Mouse (Mus musculus) midbrain, embryonic 15.5 days (tissue): ENCODE results near the gene Eps8l2. TPM values are rescaled to one million over a fixed set of nuclear protein-coding genes. Genes with fewer than 3 reads are reported as not detected.

ENCODE experiments used
- ATAC-seq: fragments of 200-750 bp; cut with Nextera tagmentation; replicated peaks from 2 replicates; pipeline ENCODE4 v1.8.0; 2017; ENCODE audit warnings: moderate TSS enrichment
- H3K27ac ChIP-seq: fragments of 300-500 bp; sonication (generic); 2 replicates; pipeline ENCODE4 v1.5.1; 2015; ENCODE audit warnings: mild to moderate bottlenecking, inconsistent platforms
- H3K27me3 ChIP-seq: fragments of 300-500 bp; sonication (generic); replicated peaks from 2 replicates; pipeline ENCODE4 v1.6.1; 2015; ENCODE audit warnings: inconsistent platforms
- H3K36me3 ChIP-seq: fragments of 300-500 bp; sonication (generic); replicated peaks from 2 replicates; pipeline ENCODE4 v1.6.1; 2015; ENCODE audit warnings: inconsistent platforms
- H3K4me1 ChIP-seq: fragments of 300-500 bp; sonication (generic); 2 replicates; pipeline ENCODE4 v1.6.1; 2015; ENCODE audit warnings: inconsistent platforms
- H3K4me2 ChIP-seq: fragments of 300-500 bp; sonication (generic); 2 replicates; pipeline ENCODE4 v1.6.1; 2015; ENCODE audit warnings: inconsistent platforms, mild to moderate bottlenecking, moderate library complexity
- H3K4me3 ChIP-seq: fragments of 300-500 bp; sonication (generic); 2 replicates; pipeline ENCODE4 v1.5.1; 2015; ENCODE audit warnings: mild to moderate bottlenecking, inconsistent platforms
- H3K9ac ChIP-seq: fragments of 300-500 bp; sonication (generic); 2 replicates; pipeline ENCODE4 v1.6.1; 2015; ENCODE audit warnings: mild to moderate bottlenecking, inconsistent platforms
- H3K9me3 ChIP-seq: fragments of 300-500 bp; sonication (generic); 2 replicates; pipeline ENCODE4 v1.6.1; 2016; ENCODE audit warnings: inconsistent platforms
- WGBS: fragments of 180-500 bp; shearing (Covaris S2); methylation state at CpG from one replicate; pipeline ENCODE4 v1.1.7; 2015; ENCODE audit warnings: mixed read lengths; 5-methylcytosine and 5-hydroxymethylcytosine counted together
- polyA plus RNA-seq: library from polyadenylated mRNA; unstranded; fragments of >200 nt; fragmentation: Nextera tagmentation; extraction: Ambion mirVana; gene quantifications from 2 replicates; pipeline ENCODE4 v1.2.1, GENCODE M21; 2015

Eps8l2 gene
- polyA plus RNA-seq, 1 experiment from 2014 or later: 0.66 TPM

DNA sequence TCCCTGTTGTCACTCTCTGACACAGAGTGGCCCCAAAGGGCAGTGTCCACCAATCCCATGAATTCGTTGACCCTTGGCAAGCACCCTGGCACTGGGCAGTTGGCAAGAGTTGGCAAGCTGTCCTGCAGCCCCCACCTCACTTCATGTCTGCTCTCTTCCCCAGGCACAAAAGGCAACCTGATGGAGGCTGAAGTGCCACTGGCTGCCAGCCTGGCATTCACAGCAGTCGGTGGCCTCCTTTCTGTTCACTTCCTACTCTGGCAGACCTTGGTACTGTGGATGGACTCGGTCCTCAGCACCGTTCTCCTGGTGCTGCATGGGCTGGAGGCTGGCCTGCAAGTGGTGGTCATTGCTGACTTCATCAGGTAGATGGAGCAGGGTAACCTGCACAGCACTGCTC is 3.0 kb upstream of the Eps8l2 start:
- Histone ChIP-seq H3K4me3 (no peak overlapping the region), H3K27ac (no peak overlapping the region), H3K27me3 (peaks cover 6% of the 10 kb centered on the region; the same call in 1 of the 2 replicates), H3K9me3 (no peaks in the 10 kb centered on the region), H3K4me1 (peaks cover 7% of the 10 kb centered on the region), H3K36me3 (peaks cover 10% of the 10 kb centered on the region; the same call in 1 of the 2 replicates), H3K4me2 (no peak overlapping the region), H3K9ac (no peak overlapping the region)
- whole genome bisulfite sequencing: 94% methylated on average over 4 of the region's 4 CpGs
- no peak for ATAC-seq

DNA sequence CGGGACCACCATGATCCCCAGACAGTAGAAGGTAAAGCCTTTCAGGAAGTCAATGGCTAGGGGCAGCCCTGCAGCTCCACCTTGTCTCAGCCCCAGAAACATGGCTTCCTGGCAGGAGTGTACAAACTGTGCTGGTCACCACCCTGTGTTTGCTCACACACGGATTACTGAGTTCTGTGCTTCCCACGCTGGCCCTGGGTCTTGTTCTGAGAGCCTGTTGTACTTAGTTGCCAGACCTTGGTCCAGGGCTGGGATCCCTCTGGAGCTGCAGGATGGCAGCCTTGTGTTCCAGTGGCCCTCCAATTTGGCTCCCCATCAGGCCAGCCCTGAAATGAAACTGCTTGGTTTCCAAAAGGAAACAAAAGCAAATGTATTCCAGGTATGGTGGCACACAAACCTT is 2.4 kb upstream of the Eps8l2 start:
- H3K4me1 ChIP-seq: peaks cover 7% of the 10 kb centered on the region
- H3K4me3 ChIP-seq: no peak overlapping the region
- WGBS: 80% methylated on average over 3 of the region's 3 CpGs
- no peak overlapping the region for H3K9ac ChIP-seq
- no peak for ATAC-seq
- H3K27ac ChIP-seq: no peak overlapping the region
- H3K36me3 ChIP-seq: peaks cover 10% of the 10 kb centered on the region; the same call in 1 of the 2 replicates
- H3K27me3 ChIP-seq: peaks cover 6% of the 10 kb centered on the region; the same call in 1 of the 2 replicates
- H3K4me2 ChIP-seq: no peak overlapping the region
- no peaks in the 10 kb centered on the region for H3K9me3 ChIP-seq

DNA sequence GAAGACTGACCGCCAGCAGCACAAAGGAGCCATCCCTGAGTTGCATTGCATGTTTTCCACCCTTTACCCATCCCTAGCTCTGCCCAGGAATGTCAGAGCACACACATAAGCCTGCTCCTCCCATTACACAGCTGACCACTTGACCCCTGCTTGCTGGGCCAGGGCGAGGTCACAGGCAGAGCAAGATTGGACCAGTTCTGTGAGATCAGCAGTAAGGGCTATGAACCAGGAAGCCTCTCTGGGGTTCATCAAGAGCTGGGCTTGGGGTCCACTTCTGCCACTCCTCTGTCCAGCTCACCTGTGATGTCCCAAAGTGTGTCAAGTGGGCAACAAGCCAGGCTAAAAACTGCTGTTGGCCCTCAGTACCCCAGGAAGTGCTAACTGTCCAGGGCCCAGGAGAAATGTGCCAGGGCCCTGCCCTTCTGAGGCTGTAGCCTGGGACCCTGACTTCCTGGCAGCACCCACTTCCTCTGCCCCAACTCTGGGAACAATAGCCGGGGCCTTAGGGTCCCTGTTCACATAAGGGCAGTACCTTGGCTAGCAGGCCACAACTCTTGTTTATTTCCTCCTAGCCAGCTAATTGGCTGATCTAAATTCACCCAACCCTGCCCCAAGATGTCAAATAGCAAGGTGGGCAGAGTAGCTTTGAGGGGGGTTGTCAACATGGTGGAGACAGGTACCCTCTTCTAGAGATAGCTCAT is 814 bp upstream of the Eps8l2 start:
- H3K9me3 ChIP-seq: no peaks in the 10 kb centered on the region
- no peak overlapping the region for H3K9ac ChIP-seq
- no peak overlapping the region for H3K4me3 ChIP-seq
- H3K27ac ChIP-seq: no peak overlapping the region
- no peak for ATAC-seq
- WGBS: 79% methylated on average over 3 of the region's 3 CpGs
- peaks cover 9% of the 10 kb centered on the region; the same call in 1 of the 2 replicates for H3K27me3 ChIP-seq
- H3K36me3 ChIP-seq: peaks cover 10% of the 10 kb centered on the region; the same call in 1 of the 2 replicates
- H3K4me1 ChIP-seq: peaks cover 7% of the 10 kb centered on the region
- no peak overlapping the region for H3K4me2 ChIP-seq

DNA sequence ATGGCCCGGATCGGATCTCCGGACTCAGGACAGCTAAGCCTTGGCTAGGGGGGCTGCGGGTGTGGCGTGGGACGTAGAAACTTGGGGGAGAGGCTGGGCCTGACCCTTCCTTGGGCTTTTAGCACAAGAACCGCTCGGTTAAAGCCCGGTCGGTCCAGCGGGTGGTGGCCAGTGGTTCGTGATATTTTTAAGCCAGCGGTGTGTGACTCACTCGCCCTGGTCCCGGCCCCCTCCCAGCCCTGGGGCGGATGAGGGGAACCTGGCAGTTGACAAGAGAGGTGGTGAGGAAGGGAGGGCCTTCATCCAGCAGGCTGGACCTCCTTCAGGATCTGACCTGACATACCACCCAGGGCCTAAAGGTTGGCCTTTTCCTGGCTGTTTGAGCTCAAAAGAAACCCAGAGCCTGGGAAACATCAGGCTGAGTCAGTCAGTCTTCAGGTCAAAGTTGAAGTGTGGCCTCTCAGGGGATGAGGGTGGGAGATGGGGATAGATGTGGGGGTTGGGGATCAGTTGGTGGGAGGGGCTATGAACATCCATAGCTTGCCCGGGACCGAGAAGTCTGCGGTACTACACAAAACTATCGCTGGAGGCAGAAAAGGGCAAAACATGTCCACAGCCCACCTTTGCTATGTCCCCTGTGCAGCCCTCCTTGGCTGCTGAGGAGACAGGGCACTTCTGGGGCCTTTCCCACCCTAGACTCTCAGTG is 688 bp downstream of the Eps8l2 start:
- H3K4me3 ChIP-seq: no peak overlapping the region
- no peak overlapping the region for H3K9ac ChIP-seq
- H3K4me2 ChIP-seq: peak overlapping the region; percentile 34; the same call in 1 of the 2 replicates
- H3K27ac ChIP-seq: no peak overlapping the region
- WGBS: 41% methylated on average over 20 of the region's 20 CpGs
- no peaks in the 10 kb centered on the region for H3K36me3 ChIP-seq
- peaks cover 9% of the 10 kb centered on the region; the same call in 1 of the 2 replicates for H3K27me3 ChIP-seq
- no peak for ATAC-seq
- H3K9me3 ChIP-seq: no peaks in the 10 kb centered on the region
- H3K4me1 ChIP-seq: peaks cover 7% of the 10 kb centered on the region

DNA sequence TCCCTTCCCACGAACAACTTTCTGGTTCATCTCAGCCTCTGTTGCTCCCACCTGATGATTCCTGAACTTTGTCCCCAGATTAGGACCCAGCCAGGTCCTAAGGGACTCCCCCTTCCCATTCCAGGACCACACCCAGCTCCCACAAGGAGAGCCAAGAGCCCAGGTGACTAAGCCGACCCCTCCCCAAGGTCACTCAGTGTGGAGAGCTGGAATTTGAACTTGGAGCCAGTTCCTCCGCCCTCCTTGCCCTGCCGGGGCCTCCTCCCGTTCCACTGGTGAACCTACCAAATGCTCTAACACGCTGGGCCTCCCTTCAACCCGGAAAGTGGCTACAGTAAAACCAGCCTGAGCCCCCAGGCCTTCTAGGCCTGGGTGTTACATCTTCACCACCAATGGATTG is 1.3 kb downstream of the Eps8l2 start:
- no peak overlapping the region for H3K27ac ChIP-seq
- no peaks in the 10 kb centered on the region for H3K9me3 ChIP-seq
- no peak overlapping the region for H3K9ac ChIP-seq
- no peak for ATAC-seq
- H3K4me1 ChIP-seq: peaks cover 7% of the 10 kb centered on the region
- no peak overlapping the region for H3K4me2 ChIP-seq
- no peaks in the 10 kb centered on the region for H3K36me3 ChIP-seq
- H3K27me3 ChIP-seq: peaks cover 9% of the 10 kb centered on the region; the same call in 1 of the 2 replicates
- no peak overlapping the region for H3K4me3 ChIP-seq
- WGBS: 84% methylated on average over 7 of the region's 7 CpGs

DNA sequence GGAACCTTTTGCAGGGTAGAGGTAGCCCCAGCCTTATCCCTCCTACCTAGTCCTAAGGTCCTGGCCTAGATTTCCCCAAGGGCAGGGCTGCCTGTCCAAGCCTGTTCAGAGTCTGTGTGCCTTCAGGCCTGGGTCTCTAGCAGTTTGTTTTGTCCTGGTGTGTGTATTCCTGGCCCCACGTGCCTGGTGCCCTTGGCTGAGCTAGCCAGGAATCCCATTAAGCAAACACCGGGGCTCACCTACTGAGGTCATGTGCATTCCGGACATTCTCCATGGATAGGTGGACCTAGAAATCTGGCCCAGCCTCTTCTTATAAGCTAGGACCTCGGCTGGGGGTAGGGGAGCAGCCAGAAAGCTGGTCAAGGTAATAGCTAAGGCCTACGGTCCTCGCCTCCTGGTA is 1.8 kb downstream of the Eps8l2 start:
- Histone ChIP-seq H3K4me2 (no peak overlapping the region), H3K27ac (no peak overlapping the region), H3K27me3 (peaks cover 9% of the 10 kb centered on the region; the same call in 1 of the 2 replicates), H3K4me3 (no peak overlapping the region), H3K9ac (no peak overlapping the region), H3K36me3 (no peaks in the 10 kb centered on the region), H3K4me1 (peaks cover 7% of the 10 kb centered on the region), H3K9me3 (no peaks in the 10 kb centered on the region)
- 77% methylated on average over 6 of the region's 6 CpGs for WGBS
- no peak for ATAC-seq

DNA sequence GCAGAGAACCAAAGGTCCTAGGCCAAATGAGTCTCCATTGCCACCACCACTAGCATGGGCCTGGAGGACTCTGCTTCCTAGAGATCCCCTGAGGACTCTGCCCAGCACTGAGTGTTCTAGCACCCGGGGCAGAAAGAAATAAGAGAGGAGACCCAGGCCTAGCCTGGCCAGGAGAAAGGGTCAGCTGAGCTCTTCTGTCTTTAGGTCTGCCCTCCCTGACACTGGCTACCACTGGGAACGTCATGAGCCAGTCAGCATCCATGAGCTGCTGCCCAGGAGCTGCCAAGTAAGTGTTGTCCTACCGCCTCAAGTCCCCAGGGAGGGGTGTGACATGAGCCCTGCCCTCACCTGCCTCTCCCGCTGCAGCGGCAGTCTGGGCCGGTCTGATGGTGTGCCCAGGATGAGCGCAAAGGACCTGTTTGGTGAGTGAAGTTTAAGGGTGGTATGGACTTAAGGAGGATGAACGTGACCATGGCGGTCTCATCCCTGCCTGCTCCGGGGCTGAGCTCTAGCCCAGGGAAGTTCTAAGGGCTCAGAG is 3.1 kb downstream of the Eps8l2 start:
- H3K36me3 ChIP-seq: no peaks in the 10 kb centered on the region

DNA sequence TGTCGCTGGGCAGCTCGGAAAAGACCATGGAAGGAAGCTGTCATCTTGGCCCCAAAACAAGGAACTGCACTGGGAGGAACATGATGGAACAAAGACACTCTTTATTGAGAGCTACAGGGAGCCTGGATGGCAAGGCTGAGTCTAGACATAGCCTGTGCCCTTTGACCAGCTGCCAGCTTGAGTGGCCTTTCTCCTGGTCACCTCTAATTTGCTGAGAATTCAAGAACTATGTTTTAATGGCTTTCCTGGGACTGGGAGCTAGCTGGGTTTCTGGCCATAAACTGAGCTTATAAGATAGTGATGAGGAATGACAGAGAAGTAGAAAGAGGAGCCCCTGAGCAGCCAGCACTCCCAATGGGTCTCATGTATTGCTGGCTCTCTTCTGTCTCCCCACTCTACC is 4.5 kb downstream of the Eps8l2 start:
- Histone ChIP-seq H3K27me3 (peaks cover 7% of the 10 kb centered on the region; the same call in 1 of the 2 replicates), H3K9me3 (no peaks in the 10 kb centered on the region), H3K4me3 (no peak overlapping the region), H3K9ac (no peak overlapping the region), H3K27ac (no peak overlapping the region), H3K4me1 (peaks cover 7% of the 10 kb centered on the region), H3K4me2 (no peak overlapping the region), H3K36me3 (no peaks in the 10 kb centered on the region)
- WGBS: 53% methylated on average over 2 of the region's 2 CpGs
- no peak for ATAC-seq

More for the DNA sequence above, 3.1 kb downstream of the Eps8l2 start:
- Histone ChIP-seq H3K9ac (no peak overlapping the region), H3K4me2 (no peak overlapping the region), H3K4me1 (peaks cover 7% of the 10 kb centered on the region), H3K27me3 (peaks cover 9% of the 10 kb centered on the region; the same call in 1 of the 2 replicates), H3K9me3 (no peaks in the 10 kb centered on the region), H3K27ac (no peak overlapping the region), H3K4me3 (no peak overlapping the region)
- WGBS: 88% methylated on average over 10 of the region's 10 CpGs
- ATAC-seq: no peak

DNA sequence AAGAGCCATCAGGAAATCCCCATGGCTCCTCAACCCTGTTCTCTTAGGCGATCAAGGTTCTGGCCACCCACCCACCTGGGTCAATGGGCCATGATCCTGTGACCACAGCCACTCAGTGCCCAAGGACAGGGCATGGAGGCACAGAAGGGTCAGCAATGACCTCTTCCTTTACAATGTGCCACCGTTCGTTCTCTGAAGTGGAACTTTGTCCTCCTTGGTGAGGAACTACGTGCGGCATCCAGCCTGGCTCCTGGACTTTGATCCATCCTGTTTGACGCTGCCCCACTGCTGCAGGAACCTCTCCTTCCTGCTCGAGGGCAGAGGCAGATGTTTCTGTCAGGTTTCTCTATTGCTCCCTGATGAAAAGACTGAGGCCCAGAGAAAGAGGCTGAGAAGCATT is 5.0 kb downstream of the Eps8l2 start:
- H3K27ac ChIP-seq: no peak overlapping the region
- 80% methylated on average over 7 of the region's 7 CpGs for WGBS
- ATAC-seq: no peak
- H3K27me3 ChIP-seq: 0 out of 2 replicates have a peak, but pooled peaks cover 3% of the 10 kb centered on the region
- no peak overlapping the region for H3K9ac ChIP-seq
- no peak overlapping the region for H3K4me2 ChIP-seq
- no peak overlapping the region for H3K4me3 ChIP-seq
- H3K9me3 ChIP-seq: no peaks in the 10 kb centered on the region
- H3K4me1 ChIP-seq: peaks cover 4% of the 10 kb centered on the region
- no peaks in the 10 kb centered on the region for H3K36me3 ChIP-seq

DNA sequence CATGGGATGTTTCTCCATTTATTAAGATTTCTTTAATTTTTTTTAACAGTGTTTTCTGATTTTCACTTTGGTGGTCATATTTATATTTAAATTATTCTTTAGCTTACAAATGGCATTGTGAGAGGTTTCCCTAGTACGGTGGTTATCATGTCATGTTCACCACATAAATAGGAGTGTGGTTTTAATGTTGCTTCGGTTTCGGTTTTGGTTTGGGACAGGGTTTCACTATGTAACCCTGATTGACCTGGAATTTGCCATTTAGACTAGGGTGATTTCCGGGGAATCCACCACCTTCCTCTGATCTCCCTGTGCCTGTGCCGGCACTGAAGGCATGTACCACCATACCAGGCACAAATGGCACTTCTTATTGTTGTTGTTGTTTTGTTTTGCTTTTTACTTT is 6.1 kb downstream of the Eps8l2 start:
- no peak for ATAC-seq
- H3K9ac ChIP-seq: no peak overlapping the region
- H3K4me3 ChIP-seq: no peak overlapping the region
- no peaks in the 10 kb centered on the region for H3K4me1 ChIP-seq
- H3K27me3 ChIP-seq: 0 out of 2 replicates have a peak, but pooled peaks cover 3% of the 10 kb centered on the region
- no peaks in the 10 kb centered on the region for H3K9me3 ChIP-seq
- WGBS: 92% methylated on average over 5 of the region's 5 CpGs
- no peak overlapping the region for H3K4me2 ChIP-seq
- no peaks in the 10 kb centered on the region for H3K36me3 ChIP-seq
- H3K27ac ChIP-seq: no peak overlapping the region

DNA sequence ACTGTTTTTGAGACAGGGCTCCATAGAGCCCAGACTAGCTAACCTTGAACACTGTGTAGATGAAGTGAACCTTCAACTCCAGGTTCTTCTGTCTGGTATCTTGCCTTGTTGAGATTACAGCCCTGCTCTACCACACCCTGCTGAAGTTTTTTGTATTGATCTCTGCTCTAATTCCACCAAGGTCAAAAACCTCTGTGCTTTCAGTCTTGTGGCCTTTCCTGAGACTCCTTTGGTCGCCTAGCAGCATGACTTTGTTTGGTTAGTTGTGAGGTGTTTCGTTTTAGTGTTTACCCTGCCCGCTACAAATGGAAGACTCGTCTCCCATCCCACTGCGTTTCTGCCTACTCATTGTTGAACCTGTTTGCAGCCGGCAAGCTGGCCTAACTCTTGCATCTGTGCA is 12.4 kb downstream of the Eps8l2 start:
- Histone ChIP-seq H3K9me3 (no peaks in the 10 kb centered on the region), H3K9ac (no peak overlapping the region), H3K36me3 (no peaks in the 10 kb centered on the region), H3K27me3 (no peaks in the 10 kb centered on the region), H3K4me3 (no peak overlapping the region), H3K27ac (no peak overlapping the region), H3K4me1 (peaks cover 11% of the 10 kb centered on the region), H3K4me2 (no peak overlapping the region)
- ATAC-seq: no peak
- WGBS: 86% methylated on average over 6 of the region's 6 CpGs

DNA sequence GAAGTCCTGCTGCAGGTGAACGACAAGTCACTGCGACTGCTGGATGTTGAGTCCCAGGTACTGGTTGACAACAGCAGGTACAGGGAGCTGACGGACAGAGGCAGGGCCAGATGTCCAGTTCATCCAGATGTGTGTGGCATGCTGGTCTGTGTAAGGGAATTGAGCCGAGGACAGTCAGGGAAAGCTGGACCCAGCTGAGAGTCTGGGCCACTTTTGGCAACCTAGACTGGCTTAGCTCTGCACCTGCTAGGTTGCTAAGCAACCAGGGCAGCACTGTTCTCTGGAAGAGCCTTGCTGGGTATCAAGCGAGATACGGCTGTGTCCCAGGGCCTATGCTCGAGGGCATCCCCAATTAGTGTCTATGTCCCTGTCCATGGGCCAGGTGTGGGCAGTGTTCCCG is 16.4 kb downstream of the Eps8l2 start:
- no peaks in the 10 kb centered on the region for H3K27me3 ChIP-seq
- H3K27ac ChIP-seq: 0 out of 2 replicates have a peak overlapping the region, but pooled peaks have one; percentile 18
- peaks cover 13% of the 10 kb centered on the region for H3K4me1 ChIP-seq
- H3K9me3 ChIP-seq: no peaks in the 10 kb centered on the region
- H3K9ac ChIP-seq: no peak overlapping the region
- ATAC-seq: peak; percentile 73
- 56% methylated on average over 8 of the region's 8 CpGs for WGBS
- no peaks in the 10 kb centered on the region for H3K36me3 ChIP-seq
- no peak overlapping the region for H3K4me3 ChIP-seq
- no peak overlapping the region for H3K4me2 ChIP-seq
